Mouse (Mus musculus): Measurements from ENCODE around the gene Cd38. TPM values are rescaled to one million over a fixed set of nuclear protein-coding genes. Genes with fewer than 3 reads are reported as not detected.

Gene Cd38
- total and polyA plus RNA-seq, 2 experiments, result 4.8 to 15.9 TPM

GRCm38 (mm10) chr5:43842011-43842285 is 26.4 kb upstream of the Cd38 start:
- peak overlapping the region; percentile 46 for H3K9ac ChIP-seq (ENCODE audit: low read depth, low read length)
- no peaks in the 10 kb centered on the region for H3K36me3 ChIP-seq (ENCODE audit: control insufficient read depth, insufficient read depth, low read length)
- 72% methylated on average over 5 of the region's 5 CpGs for WGBS
- no peaks in the 10 kb centered on the region for H3K79me2 ChIP-seq (ENCODE audit: control insufficient read depth, insufficient read depth, low read length)
- H3K27me3 ChIP-seq (ENCODE audit: control insufficient read depth, insufficient read depth, low read length), result no peaks in the 10 kb centered on the region
- TF ChIP-seq POLR2A (IDR thresholded peaks at IDR 0.05; ENCODE audit: extremely low read depth, insufficient read depth, low read length) (no peak), CTCF (IDR thresholded peaks at IDR 0.05; ENCODE audit: low read depth, low read length) (no peak)
- H3K27ac ChIP-seq (replicated peaks; ENCODE audit: insufficient read depth, low read depth, low read length), result 0 out of 2 replicates have a peak overlapping the region, but pooled peaks have one; percentile 38
- DNase-seq (ENCODE audit: extremely low read depth, low read depth, low spot score), result no peak
- H3K4me1 ChIP-seq (ENCODE audit: control insufficient read depth, insufficient read depth, low read length), result no peaks in the 10 kb centered on the region; the same call in none of the 2 replicates
- peak overlapping the region; percentile 62 for H3K4me3 ChIP-seq (ENCODE audit: insufficient read depth, low read depth, low read length)

DNA sequence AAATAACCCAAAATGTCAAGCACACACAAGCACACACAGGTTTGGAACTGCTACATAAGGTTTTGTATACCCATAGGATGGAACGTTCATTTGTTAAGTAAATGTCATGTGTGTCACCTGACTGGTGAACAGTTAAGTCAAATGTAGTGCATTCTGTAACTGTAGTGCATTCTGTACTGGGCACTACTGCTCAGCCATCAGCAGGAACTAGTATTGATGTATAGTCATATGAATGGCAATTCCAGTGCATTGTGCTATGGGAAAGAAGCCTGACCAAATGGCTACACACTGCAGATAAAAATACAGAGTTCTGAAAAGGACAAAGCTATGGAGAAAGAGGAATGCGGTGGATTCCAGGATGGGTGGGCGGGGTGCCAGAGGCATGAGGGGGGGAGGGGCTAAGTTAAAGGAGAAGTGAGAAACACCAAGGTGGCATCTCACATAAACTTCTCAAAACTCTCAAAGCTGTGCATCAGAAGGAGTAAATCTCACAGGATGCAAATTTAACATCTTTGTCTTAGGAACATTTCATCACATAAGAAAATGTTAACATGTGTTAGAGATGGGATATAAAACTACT is 25.7 kb upstream of the Cd38 start:
- Histone ChIP-seq H3K27me3 (ENCODE audit: control insufficient read depth, insufficient read depth, low read length) (no peaks in the 10 kb centered on the region), H3K4me3 (ENCODE audit: insufficient read depth, low read depth, low read length) (no peak overlapping the region), H3K27ac (replicated peaks; ENCODE audit: insufficient read depth, low read depth, low read length) (no peak overlapping the region), H3K79me2 (ENCODE audit: control insufficient read depth, insufficient read depth, low read length) (no peaks in the 10 kb centered on the region), H3K4me1 (ENCODE audit: control insufficient read depth, insufficient read depth, low read length) (no peaks in the 10 kb centered on the region; the same call in none of the 2 replicates), H3K9ac (ENCODE audit: low read depth, low read length) (no peak overlapping the region), H3K36me3 (ENCODE audit: control insufficient read depth, insufficient read depth, low read length) (no peaks in the 10 kb centered on the region)
- WGBS, result 58% methylated on average over 3 of the region's 3 CpGs
- no peak for DNase-seq (ENCODE audit: extremely low read depth, low read depth, low spot score)
- no peak for TF ChIP-seq POLR2A (IDR thresholded peaks at IDR 0.05; ENCODE audit: extremely low read depth, insufficient read depth, low read length)
- no peak for TF ChIP-seq CTCF (IDR thresholded peaks at IDR 0.05; ENCODE audit: low read depth, low read length)

DNA sequence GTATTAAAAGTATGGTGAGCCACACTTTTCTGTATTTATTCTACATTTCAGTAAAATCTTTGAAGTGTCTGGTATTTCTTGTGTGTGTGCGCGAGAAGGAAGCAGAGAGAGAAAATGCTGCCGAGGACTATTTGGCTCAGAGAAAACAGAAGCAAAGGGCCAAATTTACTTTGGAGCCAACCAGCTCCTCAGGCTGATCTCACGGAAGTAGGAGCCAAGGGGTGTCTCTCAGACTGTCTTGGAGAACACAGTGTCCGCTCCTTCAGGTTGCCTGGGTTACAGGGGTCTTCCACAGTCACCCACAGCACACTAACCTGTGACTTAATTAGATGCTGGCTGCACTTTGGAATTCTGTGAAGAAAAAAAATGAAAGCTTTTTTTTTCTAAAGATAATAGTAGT is 23.3 kb upstream of the Cd38 start:
- no peak for DNase-seq (ENCODE audit: extremely low read depth, low read depth, low spot score)
- Histone ChIP-seq H3K4me3 (ENCODE audit: insufficient read depth, low read depth, low read length) (no peak overlapping the region), H3K36me3 (ENCODE audit: control insufficient read depth, insufficient read depth, low read length) (no peaks in the 10 kb centered on the region), H3K27ac (replicated peaks; ENCODE audit: insufficient read depth, low read depth, low read length) (no peak overlapping the region), H3K4me1 (ENCODE audit: control insufficient read depth, insufficient read depth, low read length) (no peaks in the 10 kb centered on the region; the same call in none of the 2 replicates), H3K9ac (ENCODE audit: low read depth, low read length) (no peak overlapping the region), H3K79me2 (ENCODE audit: control insufficient read depth, insufficient read depth, low read length) (no peaks in the 10 kb centered on the region), H3K27me3 (ENCODE audit: control insufficient read depth, insufficient read depth, low read length) (no peaks in the 10 kb centered on the region; the same call in 1 of the 2 replicates)
- WGBS, result 79% methylated on average over 5 of the region's 5 CpGs
- TF ChIP-seq CTCF (IDR thresholded peaks at IDR 0.05; ENCODE audit: low read depth, low read length), result no peak
- no peak for TF ChIP-seq POLR2A (IDR thresholded peaks at IDR 0.05; ENCODE audit: extremely low read depth, insufficient read depth, low read length)

GRCm38 (mm10) chr5:43845646-43846045 is 22.7 kb upstream of the Cd38 start:
- no peak overlapping the region for H3K9ac ChIP-seq (ENCODE audit: low read depth, low read length)
- no peaks in the 10 kb centered on the region for H3K36me3 ChIP-seq (ENCODE audit: control insufficient read depth, insufficient read depth, low read length)
- H3K4me3 ChIP-seq (ENCODE audit: insufficient read depth, low read depth, low read length), result no peak overlapping the region
- no peaks in the 10 kb centered on the region for H3K79me2 ChIP-seq (ENCODE audit: control insufficient read depth, insufficient read depth, low read length)
- no peak for DNase-seq (ENCODE audit: extremely low read depth, low read depth, low spot score)
- H3K4me1 ChIP-seq (ENCODE audit: control insufficient read depth, insufficient read depth, low read length), result no peaks in the 10 kb centered on the region; the same call in none of the 2 replicates
- no peak overlapping the region for H3K27ac ChIP-seq (replicated peaks; ENCODE audit: insufficient read depth, low read depth, low read length)
- no peaks in the 10 kb centered on the region; the same call in 1 of the 2 replicates for H3K27me3 ChIP-seq (ENCODE audit: control insufficient read depth, insufficient read depth, low read length)
- TF ChIP-seq POLR2A (IDR thresholded peaks at IDR 0.05; ENCODE audit: extremely low read depth, insufficient read depth, low read length) (no peak), CTCF (IDR thresholded peaks at IDR 0.05; ENCODE audit: low read depth, low read length) (no peak)
- 93% methylated on average over 1 of the region's 1 CpGs for WGBS

GRCm38 (mm10) chr5:43846227-43846626 is 22.1 kb upstream of the Cd38 start:
- Histone ChIP-seq H3K79me2 (ENCODE audit: control insufficient read depth, insufficient read depth, low read length) (no peaks in the 10 kb centered on the region), H3K9ac (ENCODE audit: low read depth, low read length) (no peak overlapping the region), H3K27ac (replicated peaks; ENCODE audit: insufficient read depth, low read depth, low read length) (no peak overlapping the region), H3K27me3 (ENCODE audit: control insufficient read depth, insufficient read depth, low read length) (no peaks in the 10 kb centered on the region; the same call in 1 of the 2 replicates), H3K36me3 (ENCODE audit: control insufficient read depth, insufficient read depth, low read length) (no peaks in the 10 kb centered on the region), H3K4me1 (ENCODE audit: control insufficient read depth, insufficient read depth, low read length) (no peaks in the 10 kb centered on the region; the same call in none of the 2 replicates), H3K4me3 (ENCODE audit: insufficient read depth, low read depth, low read length) (no peak overlapping the region)
- 45% methylated on average over 2 of the region's 2 CpGs for WGBS
- no peak for TF ChIP-seq CTCF (IDR thresholded peaks at IDR 0.05; ENCODE audit: low read depth, low read length)
- TF ChIP-seq POLR2A (IDR thresholded peaks at IDR 0.05; ENCODE audit: extremely low read depth, insufficient read depth, low read length), result no peak
- no peak for DNase-seq (ENCODE audit: extremely low read depth, low read depth, low spot score)

DNA sequence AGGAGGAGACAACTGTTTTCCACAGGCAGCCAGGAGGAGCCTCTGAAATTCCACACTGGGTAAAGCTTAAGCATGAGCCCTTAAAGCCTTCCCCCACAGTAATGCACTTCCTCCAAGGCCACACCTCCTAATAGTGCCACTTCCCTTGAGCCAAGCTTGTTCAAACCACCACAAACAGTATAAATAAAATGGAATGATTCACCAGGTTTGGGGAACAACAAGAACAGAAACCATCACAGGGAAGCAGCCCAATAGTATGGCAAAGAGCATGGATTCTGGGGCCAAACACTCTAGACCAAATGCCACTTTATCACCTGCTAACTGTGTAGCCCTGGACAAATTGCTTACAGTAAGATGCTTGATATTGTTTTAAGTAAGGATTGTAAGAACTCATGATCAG is 20.8 kb upstream of the Cd38 start:
- Histone ChIP-seq H3K36me3 (ENCODE audit: control insufficient read depth, insufficient read depth, low read length) (no peaks in the 10 kb centered on the region), H3K27me3 (ENCODE audit: control insufficient read depth, insufficient read depth, low read length) (no peaks in the 10 kb centered on the region; the same call in 1 of the 2 replicates), H3K27ac (replicated peaks; ENCODE audit: insufficient read depth, low read depth, low read length) (no peak overlapping the region), H3K9ac (ENCODE audit: low read depth, low read length) (no peak overlapping the region), H3K79me2 (ENCODE audit: control insufficient read depth, insufficient read depth, low read length) (no peaks in the 10 kb centered on the region), H3K4me3 (ENCODE audit: insufficient read depth, low read depth, low read length) (no peak overlapping the region), H3K4me1 (ENCODE audit: control insufficient read depth, insufficient read depth, low read length) (no peaks in the 10 kb centered on the region; the same call in 1 of the 2 replicates)
- DNase-seq (ENCODE audit: extremely low read depth, low read depth, low spot score), result no peak
- TF ChIP-seq CTCF (IDR thresholded peaks at IDR 0.05; ENCODE audit: low read depth, low read length) (no peak), POLR2A (IDR thresholded peaks at IDR 0.05; ENCODE audit: extremely low read depth, insufficient read depth, low read length) (no peak)
